Mouse (Mus musculus) limb, embryonic 10.5 days (tissue): ENCODE data around the gene Phf5a. TPM values are rescaled to one million over a fixed set of nuclear protein-coding genes. Genes with fewer than 3 reads are reported as not detected.
"Not testable (repeated sequence)": the region's sequence is repeated elsewhere in the genome, so short reads cannot be mapped to it uniquely, and the experiment has no call there.

Source experiments
- DNase-seq: peaks from one replicate; pipeline ENCODE4 v3.0.0-alpha.2; 2017; ENCODE audit warnings: low spot score
- H3K27ac ChIP-seq: fragments of 300-500 bp; sonication (generic); 2 replicates; pipeline ENCODE4 v1.5.1; 2016; ENCODE audit warnings: mild to moderate bottlenecking
- H3K27me3 ChIP-seq: fragments of 300-500 bp; sonication (generic); 2 replicates; pipeline ENCODE4 v1.6.1; 2016; ENCODE audit warnings: low read depth, mild to moderate bottlenecking; ENCODE audit not compliant: poor library complexity, severe bottlenecking
- H3K36me3 ChIP-seq: fragments of 300-500 bp; sonication (generic); 2 replicates; pipeline ENCODE4 v1.6.1; 2016; ENCODE audit warnings: mild to moderate bottlenecking, moderate library complexity
- H3K4me1 ChIP-seq: fragments of 300-500 bp; sonication (generic); 2 replicates; pipeline ENCODE4 v1.6.1; 2016
- H3K4me3 ChIP-seq: fragments of 300-500 bp; sonication (generic); 2 replicates; pipeline ENCODE4 v1.5.1; 2016; ENCODE audit warnings: mild to moderate bottlenecking, moderate library complexity
- H3K9me3 ChIP-seq: fragments of 300-500 bp; sonication (generic); replicated peaks from 2 replicates; pipeline ENCODE4 v1.6.1; 2016; ENCODE audit warnings: mild to moderate bottlenecking
- WGBS: fragments of 180-500 bp; shearing (Covaris S2); methylation state at CpG from one replicate; pipeline ENCODE4 v1.1.7; 2016; 5-methylcytosine and 5-hydroxymethylcytosine counted together
- polyA plus RNA-seq: library from polyadenylated mRNA; unstranded; fragments of >200 nt; fragmentation: Nextera tagmentation; extraction: Ambion mirVana; gene quantifications from 2 replicates; pipeline ENCODE4 v1.2.1, GENCODE M21; 2016

The Phf5a gene
- polyA plus RNA-seq: 256 and 300 TPM in 2 replicates

GRCm38 (mm10) chr15:81871604-81872261 lies at the start of gene Phf5a:
TSS of gene Phf5a (minus strand) at chr15:81871911.
- Histone ChIP-seq H3K9me3 (no peaks in the 10 kb centered on the region), H3K4me1 (peaks cover 13% of the 10 kb centered on the region), H3K27me3 (no peaks in the 10 kb centered on the region), H3K27ac (peak within 1 kb of the TSS; percentile 95), H3K4me3 (peak within 1 kb of the TSS; percentile 99), H3K36me3 (peaks cover 41% of the 10 kb centered on the region)
- WGBS: under 1% methylated on average over 30 of the region's 30 CpGs
- peak; percentile 95 for DNase-seq

DNA sequence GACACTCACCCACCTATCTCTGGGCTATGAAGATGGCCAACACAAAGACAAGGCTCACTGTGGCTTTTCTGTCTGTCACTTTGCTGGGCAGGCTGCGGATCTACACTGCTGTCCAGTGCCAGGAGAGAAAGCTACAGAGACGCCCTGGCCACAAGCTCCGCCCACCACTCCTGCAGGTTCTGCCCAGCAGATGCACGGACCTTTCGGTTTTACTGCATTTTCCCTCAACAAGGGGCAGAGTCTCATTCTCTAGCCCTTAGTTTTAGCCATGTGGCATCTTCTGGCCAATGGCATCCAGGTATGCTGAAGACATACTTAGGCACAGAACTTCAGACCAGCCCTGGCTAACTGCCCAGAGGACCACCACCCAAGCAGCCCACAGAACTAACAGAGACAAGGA lies 49.5 kb upstream of the Phf5a start:
- Histone ChIP-seq H3K4me3 (no peak overlapping the region), H3K9me3 (no peaks in the 10 kb centered on the region), H3K4me1 (peaks cover 25% of the 10 kb centered on the region), H3K36me3 (peaks cover 64% of the 10 kb centered on the region), H3K27ac (no peak overlapping the region), H3K27me3 (no peaks in the 10 kb centered on the region)
- 73% methylated on average over 5 of the region's 5 CpGs for WGBS
- DNase-seq: no peak

GRCm38 (mm10) chr15:81920546-81921217 lies 49.0 kb upstream of the Phf5a start:
- no peaks in the 10 kb centered on the region for H3K9me3 ChIP-seq
- WGBS: 94% methylated on average over 10 of the region's 10 CpGs
- no peak overlapping the region for H3K27ac ChIP-seq
- peaks cover 70% of the 10 kb centered on the region for H3K36me3 ChIP-seq
- H3K27me3 ChIP-seq: no peaks in the 10 kb centered on the region
- DNase-seq: no peak
- peaks cover 19% of the 10 kb centered on the region for H3K4me1 ChIP-seq
- H3K4me3 ChIP-seq: no peak overlapping the region

- H3K9me3 ChIP-seq: no peaks in the 10 kb centered on the region
- H3K27me3 ChIP-seq: no peaks in the 10 kb centered on the region
- no peak for DNase-seq
- peaks cover 79% of the 10 kb centered on the region for H3K36me3 ChIP-seq
- H3K27ac ChIP-seq: no peak overlapping the region
- H3K4me3 ChIP-seq: no peak overlapping the region
- WGBS: 83% methylated on average over 5 of the region's 5 CpGs
- H3K4me1 ChIP-seq: 0 out of 2 replicates have a peak, but pooled peaks cover 3% of the 10 kb centered on the region
Measured at GRCm38 (mm10) chr15:81919062-81919461, 47.4 kb upstream of the Phf5a start.

DNA sequence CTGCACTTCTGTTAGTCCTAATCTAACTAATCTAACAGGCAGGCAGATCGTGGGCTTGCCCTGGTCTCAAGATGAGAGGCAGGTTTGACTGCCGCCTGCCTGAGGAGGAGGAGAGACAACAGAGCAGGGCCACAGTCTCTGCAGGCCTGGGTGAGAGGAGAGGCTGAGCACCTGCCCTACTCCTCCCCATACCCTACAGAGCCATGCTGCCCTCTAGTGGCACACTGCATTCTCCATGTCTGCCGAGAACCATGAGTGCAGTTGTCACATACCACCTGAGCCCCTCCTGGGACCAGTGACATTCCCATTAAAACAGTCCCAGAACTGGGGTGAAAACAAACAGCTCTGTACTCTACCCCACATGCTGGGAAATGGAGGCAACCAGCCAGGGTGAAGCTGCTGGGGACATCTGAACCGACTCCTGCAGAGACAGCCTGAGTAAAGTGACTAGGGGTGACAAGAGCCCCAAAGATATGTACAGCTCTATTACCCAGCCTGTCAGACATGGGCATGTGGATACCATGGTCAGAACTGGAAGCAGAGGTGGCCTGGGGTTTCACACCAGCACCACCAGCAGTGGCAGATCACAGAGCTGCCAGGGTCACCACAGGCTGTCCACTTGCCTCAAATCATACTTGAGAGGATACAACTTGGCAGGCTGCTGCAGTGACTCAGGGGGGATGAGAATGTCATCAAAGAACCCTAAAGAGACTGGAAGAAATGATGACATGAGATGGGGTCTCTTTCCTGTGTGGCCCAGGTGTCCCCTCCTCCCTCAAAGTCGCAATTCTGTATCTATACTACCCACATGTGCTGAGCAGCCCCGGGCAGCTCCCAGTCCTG lies 46.1 kb upstream of the Phf5a start:
- Histone ChIP-seq H3K36me3 (peaks cover 87% of the 10 kb centered on the region), H3K4me1 (no peaks in the 10 kb centered on the region), H3K9me3 (no peaks in the 10 kb centered on the region), H3K4me3 (no peak overlapping the region), H3K27ac (no peak overlapping the region), H3K27me3 (no peaks in the 10 kb centered on the region)
- DNase-seq: peak; percentile 70
- 61% methylated on average over 6 of the region's 6 CpGs for WGBS

GRCm38 (mm10) chr15:81917201-81917600 lies 45.5 kb upstream of the Phf5a start:
- no peak overlapping the region for H3K4me3 ChIP-seq
- H3K27ac ChIP-seq: no peak overlapping the region
- H3K9me3 ChIP-seq: no peaks in the 10 kb centered on the region
- no peak for DNase-seq
- 94% methylated on average over 12 of the region's 12 CpGs for WGBS
- no peaks in the 10 kb centered on the region for H3K27me3 ChIP-seq
- peaks cover 88% of the 10 kb centered on the region for H3K36me3 ChIP-seq
- no peaks in the 10 kb centered on the region for H3K4me1 ChIP-seq

DNA sequence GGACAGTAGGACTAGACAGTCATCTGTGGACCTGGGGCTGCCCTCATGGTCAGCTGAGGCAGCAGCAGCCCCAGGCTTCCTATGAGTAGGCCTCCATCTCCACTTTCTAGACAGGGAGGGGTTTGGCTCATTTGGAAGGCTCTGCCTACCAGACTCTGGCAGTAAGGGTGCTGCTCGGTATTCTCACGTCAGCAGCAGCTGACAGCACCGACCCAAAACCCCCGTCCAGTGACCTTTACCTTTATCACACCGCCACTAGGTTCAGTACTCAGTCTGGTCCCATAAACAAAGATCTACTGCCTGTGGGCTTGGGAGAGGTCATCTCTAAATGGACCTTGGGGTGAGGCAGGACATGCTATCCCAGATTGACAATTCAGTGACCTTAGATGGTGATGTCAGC lies 44.0 kb upstream of the Phf5a start:
- WGBS: 88% methylated on average over 5 of the region's 5 CpGs
- H3K4me1 ChIP-seq: no peaks in the 10 kb centered on the region
- DNase-seq: no peak
- no peak overlapping the region for H3K27ac ChIP-seq
- no peak overlapping the region for H3K4me3 ChIP-seq
- peaks cover 91% of the 10 kb centered on the region for H3K36me3 ChIP-seq
- no peaks in the 10 kb centered on the region for H3K27me3 ChIP-seq
- no peaks in the 10 kb centered on the region for H3K9me3 ChIP-seq

- no peaks in the 10 kb centered on the region for H3K27me3 ChIP-seq
- 86% methylated on average over 5 of the region's 5 CpGs for WGBS
- no peaks in the 10 kb centered on the region for H3K4me1 ChIP-seq
- no peak for DNase-seq
- H3K4me3 ChIP-seq: no peak overlapping the region
- H3K36me3 ChIP-seq: peaks cover 95% of the 10 kb centered on the region
- no peak overlapping the region for H3K27ac ChIP-seq
- no peaks in the 10 kb centered on the region for H3K9me3 ChIP-seq
Measured at GRCm38 (mm10) chr15:81914668-81915067, 43.0 kb upstream of the Phf5a start.

DNA sequence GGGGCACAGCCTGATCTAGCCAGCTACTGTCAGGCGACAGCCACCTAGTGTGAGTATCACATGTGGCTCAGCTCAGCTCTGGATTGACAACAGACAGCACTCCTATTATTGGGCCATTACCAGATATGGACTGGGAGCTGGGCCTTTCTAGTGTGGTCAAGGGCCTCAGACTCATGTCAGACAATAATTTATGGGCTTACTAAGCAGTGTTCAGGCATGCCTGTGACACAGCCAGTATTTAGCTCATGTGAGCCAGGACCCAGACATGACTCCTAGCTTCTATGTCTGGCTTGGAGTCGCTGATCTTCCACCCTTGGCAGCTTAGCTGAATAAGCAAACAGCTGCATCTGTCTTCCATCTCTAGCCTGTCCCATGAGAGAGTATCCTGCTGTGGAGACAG lies 40.8 kb upstream of the Phf5a start:
- Histone ChIP-seq H3K4me1 (no peaks in the 10 kb centered on the region), H3K4me3 (no peak overlapping the region), H3K9me3 (no peaks in the 10 kb centered on the region), H3K36me3 (peaks cover 100% of the 10 kb centered on the region), H3K27me3 (no peaks in the 10 kb centered on the region), H3K27ac (no peak overlapping the region)
- WGBS: 80% methylated on average over 2 of the region's 2 CpGs
- DNase-seq: no peak

- H3K27me3 ChIP-seq, H3K9me3 ChIP-seq, H3K4me3 ChIP-seq, DNase-seq, H3K27ac ChIP-seq, H3K4me1 ChIP-seq: not testable (repeated sequence)
- WGBS: 86% methylated on average over 4 of the region's 4 CpGs
- H3K36me3 ChIP-seq: peaks cover 100% of the 10 kb centered on the region
Measured at GRCm38 (mm10) chr15:81908767-81909166, 37.1 kb upstream of the Phf5a start.

DNA sequence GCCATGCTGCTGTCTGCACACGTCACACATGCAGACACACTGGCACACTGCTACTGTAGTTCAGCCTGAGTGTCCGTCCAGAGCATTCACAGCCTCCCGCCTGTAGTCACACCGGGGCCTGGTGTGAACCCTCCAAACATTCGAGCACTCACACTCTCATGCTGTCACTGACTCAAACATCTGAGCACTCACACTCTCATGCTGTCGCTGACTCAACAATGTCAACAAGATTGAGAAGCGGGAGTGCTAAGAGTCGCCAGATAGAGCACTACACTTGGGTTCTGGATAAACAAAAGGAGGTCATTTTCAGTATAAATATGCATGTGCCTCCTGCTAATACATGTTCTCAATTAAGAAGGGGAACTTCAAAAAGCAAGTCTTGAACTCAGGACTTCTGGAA lies 36.2 kb upstream of the Phf5a start:
- Histone ChIP-seq H3K27me3 (no peaks in the 10 kb centered on the region), H3K9me3 (no peaks in the 10 kb centered on the region), H3K27ac (no peak overlapping the region), H3K4me3 (no peak overlapping the region), H3K36me3 (peaks cover 100% of the 10 kb centered on the region), H3K4me1 (no peaks in the 10 kb centered on the region)
- DNase-seq: no peak
- 93% methylated on average over 8 of the region's 8 CpGs for WGBS

DNA sequence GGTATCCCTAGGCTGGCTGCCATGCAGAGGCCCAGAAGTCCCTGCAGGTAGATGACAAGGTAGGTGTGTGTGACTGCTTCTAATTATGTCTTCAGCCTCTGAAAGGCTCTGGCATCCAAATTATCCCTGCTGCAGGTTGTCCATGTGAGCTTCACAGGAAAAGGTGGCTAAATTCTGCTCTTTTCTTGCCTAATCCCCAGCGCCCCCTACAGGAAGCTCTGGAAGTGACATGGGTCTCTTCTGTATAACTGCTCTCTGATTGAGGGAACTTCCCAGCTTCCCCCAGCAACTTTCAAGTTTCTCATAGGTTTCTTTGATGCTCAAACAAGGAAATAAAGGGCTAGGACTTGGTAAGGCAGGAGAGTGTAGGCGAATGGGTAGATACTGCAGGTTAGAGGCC lies 33.2 kb upstream of the Phf5a start:
- WGBS: 38% methylated on average over 2 of the region's 2 CpGs
- no peaks in the 10 kb centered on the region for H3K4me1 ChIP-seq
- H3K4me3 ChIP-seq: no peak overlapping the region
- no peak overlapping the region for H3K27ac ChIP-seq
- H3K27me3 ChIP-seq: no peaks in the 10 kb centered on the region
- DNase-seq: peak; percentile 80
- no peaks in the 10 kb centered on the region for H3K9me3 ChIP-seq
- peaks cover 100% of the 10 kb centered on the region for H3K36me3 ChIP-seq

DNA sequence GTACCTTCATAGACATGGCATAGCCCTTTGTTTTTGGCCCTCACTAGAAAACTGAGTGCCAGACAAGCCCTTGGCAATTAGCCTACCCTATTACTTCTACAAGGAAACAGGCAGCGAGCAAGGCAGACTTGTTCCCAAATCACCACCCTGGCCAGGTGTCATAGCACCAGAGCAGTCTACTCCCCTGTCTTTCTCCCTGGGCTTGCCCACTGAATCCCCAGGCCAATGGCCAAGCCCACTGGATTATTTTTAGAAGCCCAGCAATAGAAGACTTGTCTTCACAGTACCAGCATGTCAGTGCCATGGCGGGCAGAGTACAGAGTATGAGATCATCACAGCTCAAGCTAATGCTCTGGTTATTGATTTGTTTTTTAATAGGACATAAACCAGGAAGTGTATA lies 27.0 kb upstream of the Phf5a start:
- peaks cover 97% of the 10 kb centered on the region for H3K36me3 ChIP-seq
- 99% methylated on average over 2 of the region's 2 CpGs for WGBS
- H3K27ac ChIP-seq: no peak overlapping the region
- no peaks in the 10 kb centered on the region for H3K4me1 ChIP-seq
- no peaks in the 10 kb centered on the region for H3K27me3 ChIP-seq
- DNase-seq: no peak
- no peaks in the 10 kb centered on the region for H3K9me3 ChIP-seq
- no peak overlapping the region for H3K4me3 ChIP-seq
